Mouse (Mus musculus) kidney, postnatal 0 days (tissue): Measurements from ENCODE around the gene Gm20388. TPM values are rescaled to one million over a fixed set of nuclear protein-coding genes. Genes with fewer than 3 reads are reported as not detected.
A peak's percentile ranks its signal among the peaks of the same experiment; 100 is the strongest.

Experiments
- ATAC-seq: fragments of 200-750 bp; cut with Nextera tagmentation; replicated peaks from 2 replicates; pipeline ENCODE4 v1.8.0; 2017; ENCODE audit warnings: low read depth, moderate number of reproducible peaks, moderate TSS enrichment, moderate library complexity; ENCODE audit not compliant: low FRiP score
- DNase-seq: peaks from one replicate; pipeline ENCODE4 v3.0.0-alpha.2; 2016; ENCODE audit warnings: low spot score
- H3K27ac ChIP-seq: fragments of 300-500 bp; sonication (generic); 2 replicates; pipeline ENCODE4 v1.5.1; 2014; ENCODE audit warnings: mild to moderate bottlenecking
- H3K27me3 ChIP-seq: fragments of 300-500 bp; sonication (generic); 2 replicates; pipeline ENCODE4 v1.6.1; 2014; ENCODE audit warnings: low read length, mixed read lengths; ENCODE audit not compliant: insufficient read depth
- H3K36me3 ChIP-seq: fragments of 300-500 bp; sonication (generic); 2 replicates; pipeline ENCODE4 v1.6.1; 2014; ENCODE audit warnings: low read length, mixed read lengths; ENCODE audit not compliant: insufficient read depth
- H3K4me1 ChIP-seq: fragments of 300-500 bp; sonication (generic); replicated peaks from 2 replicates; pipeline ENCODE4 v1.6.1; 2014; ENCODE audit warnings: antibody characterized with exemption, low read length, mixed read lengths; ENCODE audit not compliant: insufficient read depth
- H3K4me2 ChIP-seq: fragments of 300-500 bp; sonication (generic); 2 replicates; pipeline ENCODE4 v1.6.1; 2014; ENCODE audit warnings: mild to moderate bottlenecking, low read length, moderate library complexity, mixed read lengths
- H3K4me3 ChIP-seq: fragments of 300-500 bp; sonication (generic); replicated peaks from 2 replicates; pipeline ENCODE4 v1.5.1; 2014; ENCODE audit warnings: low read depth, low read length
- H3K9ac ChIP-seq: fragments of 300-500 bp; sonication (generic); 2 replicates; pipeline ENCODE4 v1.6.1; 2014; ENCODE audit warnings: low read depth, low read length
- H3K9me3 ChIP-seq: fragments of 300-500 bp; sonication (generic); replicated peaks from 2 replicates; pipeline ENCODE4 v1.6.1; 2016; ENCODE audit warnings: low read length, inconsistent platforms, mixed read lengths
- CTCF ChIP-seq: IDR thresholded peaks from 2 replicates; pipeline ENCODE4 v1.5.1; 2016; ENCODE audit warnings: antibody characterized with exemption, low read depth, mild to moderate bottlenecking, moderate library complexity
- WGBS: fragments of 180-500 bp; shearing (Covaris S2); extraction: QIAGEN DNeasy Blood & Tissue Kit; methylation state at CpG from one replicate; pipeline ENCODE4 v1.1.7; 2014; 5-methylcytosine and 5-hydroxymethylcytosine counted together
- polyA plus RNA-seq: library from polyadenylated mRNA; unstranded; fragments of >200 nt; fragmentation: Nextera tagmentation; extraction: Ambion mirVana; gene quantifications from 2 replicates; pipeline ENCODE4 v1.2.1, GENCODE M21; 2015

The Gm20388 gene
- polyA plus RNA-seq, 1 experiment from 2014 or later, result not detected

DNA sequence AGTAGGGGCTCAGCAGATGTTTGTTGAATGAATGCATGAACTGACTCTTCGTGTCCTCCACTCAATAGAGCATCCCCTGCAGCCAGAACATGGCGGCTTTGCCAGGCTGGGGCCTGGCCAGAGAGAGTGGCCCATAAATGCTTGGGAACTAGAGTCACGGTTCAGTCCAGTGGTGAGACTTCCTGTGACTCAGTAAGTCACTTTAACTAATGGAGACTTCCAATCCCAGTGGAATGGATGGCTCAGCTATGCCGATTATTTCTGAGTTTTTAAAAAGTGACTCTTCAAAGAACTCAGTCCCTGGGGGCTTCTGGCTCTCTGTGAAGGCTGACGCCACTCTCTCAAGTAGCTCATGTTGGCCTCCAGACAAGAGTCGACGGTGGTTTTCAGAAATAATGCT lies 1285.3 kb downstream of the Gm20388 start:
- Histone ChIP-seq H3K4me1 (peaks cover 27% of the 10 kb centered on the region), H3K9me3 (no peaks in the 10 kb centered on the region), H3K27ac (no peak overlapping the region; the same call in 1 of the 2 replicates), H3K27me3 (no peaks in the 10 kb centered on the region), H3K9ac (no peak overlapping the region), H3K36me3 (no peaks in the 10 kb centered on the region), H3K4me3 (no peak overlapping the region), H3K4me2 (no peak overlapping the region)
- ATAC-seq, result no peak
- TF ChIP-seq CTCF, result no peak
- WGBS, result 67% methylated on average over 7 of the region's 7 CpGs
- DNase-seq, result peak; percentile 40

DNA sequence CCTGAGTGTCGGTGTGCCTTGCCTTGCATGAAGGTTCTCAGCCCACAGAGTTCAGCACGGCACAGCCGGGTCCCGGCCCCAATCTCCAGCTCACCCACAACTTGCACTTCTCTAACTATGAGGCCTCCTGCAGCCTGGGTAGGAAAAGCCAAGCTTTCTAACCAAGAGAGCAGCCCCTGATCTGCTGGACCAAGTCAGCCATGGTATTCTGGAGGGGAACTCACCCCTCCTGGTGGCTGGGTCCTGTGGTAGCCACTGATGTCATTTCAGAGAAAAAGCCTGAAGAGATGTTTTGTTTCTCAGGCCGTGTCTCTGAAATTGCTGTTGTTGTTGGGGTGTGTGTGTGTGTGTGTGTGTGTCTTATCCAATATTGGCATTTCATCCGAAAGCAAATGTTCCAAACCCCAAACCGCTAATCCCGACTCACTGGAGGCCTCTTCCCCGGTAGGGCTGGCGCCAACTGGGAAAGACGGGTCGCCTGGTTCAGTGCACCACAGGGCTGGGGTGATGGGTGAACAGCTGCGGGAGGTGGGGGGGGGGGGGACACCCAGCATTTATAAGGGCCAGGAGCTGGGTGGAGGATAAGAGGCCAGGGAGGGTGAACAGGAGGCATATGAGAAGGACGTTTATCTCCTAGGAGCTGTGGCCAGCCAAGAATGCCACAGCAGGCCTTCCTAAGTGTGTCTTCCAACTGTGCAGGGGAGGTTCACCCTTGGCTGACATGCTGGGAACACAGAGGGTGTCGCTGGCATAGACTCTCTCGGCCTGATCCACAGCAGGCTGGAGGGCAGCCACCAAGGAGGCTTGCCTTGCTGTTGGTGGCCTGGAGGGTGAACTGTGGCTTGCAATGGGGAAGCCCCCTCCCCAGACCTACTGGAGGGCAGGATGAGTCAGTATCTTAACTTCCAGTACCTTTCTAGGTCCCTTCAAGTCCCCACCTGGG lies 1286.4 kb downstream of the Gm20388 start:
- Histone ChIP-seq H3K27ac (no peak overlapping the region; the same call in 1 of the 2 replicates), H3K4me3 (no peak overlapping the region), H3K9ac (no peak overlapping the region), H3K9me3 (no peaks in the 10 kb centered on the region), H3K4me1 (peaks cover 21% of the 10 kb centered on the region), H3K36me3 (no peaks in the 10 kb centered on the region), H3K27me3 (no peaks in the 10 kb centered on the region), H3K4me2 (no peak overlapping the region)
- peak; percentile 48; the same call in 1 of the 2 replicates for TF ChIP-seq CTCF
- 78% methylated on average over 16 of the region's 16 CpGs for WGBS
- DNase-seq, result peak; percentile 62
- no peak for ATAC-seq

DNA sequence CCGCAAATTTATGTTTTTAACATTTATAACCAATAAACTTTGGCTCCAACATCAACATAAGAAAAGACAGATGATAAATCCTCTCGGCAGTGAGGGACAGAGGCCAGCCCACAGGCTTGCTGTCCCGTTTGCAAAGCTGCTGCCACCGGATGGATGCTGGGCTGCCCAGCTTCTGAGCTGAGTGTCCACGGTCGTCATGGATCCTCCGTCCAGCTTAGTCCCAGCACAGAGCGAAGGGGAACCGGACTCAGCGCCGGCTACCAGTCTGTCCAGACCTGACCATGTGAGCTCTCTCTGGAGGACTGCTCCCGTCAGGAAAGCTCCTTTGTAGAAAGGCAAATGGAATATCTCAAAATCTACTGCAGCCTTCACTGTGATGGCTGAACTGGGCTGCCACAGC lies 1289.4 kb downstream of the Gm20388 start:
- Histone ChIP-seq H3K36me3 (no peaks in the 10 kb centered on the region), H3K27ac (peak overlapping the region; percentile 47), H3K4me2 (peak overlapping the region; percentile 30), H3K4me3 (no peak overlapping the region), H3K27me3 (no peaks in the 10 kb centered on the region), H3K4me1 (peaks cover 17% of the 10 kb centered on the region), H3K9me3 (no peaks in the 10 kb centered on the region), H3K9ac (no peak overlapping the region)
- 9% methylated on average over 12 of the region's 12 CpGs for WGBS
- DNase-seq (no peak), ATAC-seq (peak; percentile 23; the same call in 1 of the 2 replicates)
- no peak for TF ChIP-seq CTCF

DNA sequence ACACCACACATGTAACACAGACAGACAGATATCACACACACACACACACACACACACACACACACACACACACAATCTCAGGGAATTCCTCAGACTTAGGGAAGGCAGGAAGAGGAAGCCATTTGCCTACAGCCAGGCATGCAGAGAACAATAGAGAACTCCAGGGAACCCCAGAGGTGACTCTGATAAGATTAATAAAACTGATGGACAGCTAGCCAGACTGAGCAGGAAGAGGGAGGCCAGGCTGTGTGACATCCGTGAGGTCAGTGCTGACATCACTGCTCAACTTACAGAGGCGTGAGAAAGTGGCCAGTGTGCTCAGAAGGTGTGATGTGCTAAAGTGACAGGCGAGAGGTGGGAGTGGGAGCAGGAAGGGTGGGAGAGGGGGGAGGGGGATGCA lies 1290.3 kb downstream of the Gm20388 start:
- ATAC-seq, result peak; percentile 61

DNA sequence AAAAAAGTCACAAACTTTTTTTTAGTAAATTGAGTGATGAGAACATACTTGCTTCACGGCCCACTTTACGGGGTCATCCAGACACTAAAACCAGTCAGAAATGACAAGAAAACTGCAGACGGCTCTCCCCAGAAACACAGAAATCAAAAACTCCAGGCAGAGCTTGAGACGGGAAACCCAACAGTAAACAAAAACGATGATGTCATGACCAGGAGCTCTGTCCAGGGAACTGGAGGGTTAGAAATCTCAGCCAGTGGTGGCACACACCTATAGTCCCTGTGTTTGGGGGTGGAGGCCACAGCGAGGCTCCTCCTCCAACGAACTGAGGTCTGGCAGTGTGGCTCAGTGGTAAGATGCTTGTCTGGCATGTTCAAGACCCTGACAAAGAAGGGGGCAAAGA lies 1291.0 kb downstream of the Gm20388 start:
- H3K4me2 ChIP-seq, result no peak overlapping the region
- no peak overlapping the region; the same call in 1 of the 2 replicates for H3K27ac ChIP-seq
- ATAC-seq (no peak), DNase-seq (peak; percentile 24)
- peaks cover 17% of the 10 kb centered on the region for H3K4me1 ChIP-seq
- H3K9me3 ChIP-seq, result no peaks in the 10 kb centered on the region
- H3K36me3 ChIP-seq, result no peaks in the 10 kb centered on the region
- H3K4me3 ChIP-seq, result no peak overlapping the region
- no peaks in the 10 kb centered on the region for H3K27me3 ChIP-seq
- WGBS, result 54% methylated on average over 7 of the region's 7 CpGs
- H3K9ac ChIP-seq, result no peak overlapping the region
- no peak for TF ChIP-seq CTCF

More for the DNA sequence above, 1290.3 kb downstream of the Gm20388 start:
- 50% methylated on average over 3 of the region's 3 CpGs for WGBS
- TF ChIP-seq CTCF, result no peak
- H3K9ac ChIP-seq, result no peak overlapping the region
- peak; percentile 87 for DNase-seq
- H3K27ac ChIP-seq, result peak overlapping the region; percentile 47
- no peaks in the 10 kb centered on the region for H3K36me3 ChIP-seq
- H3K27me3 ChIP-seq, result no peaks in the 10 kb centered on the region
- peaks cover 17% of the 10 kb centered on the region for H3K4me1 ChIP-seq
- no peak overlapping the region for H3K4me3 ChIP-seq
- H3K9me3 ChIP-seq, result no peaks in the 10 kb centered on the region
- no peak overlapping the region for H3K4me2 ChIP-seq

DNA sequence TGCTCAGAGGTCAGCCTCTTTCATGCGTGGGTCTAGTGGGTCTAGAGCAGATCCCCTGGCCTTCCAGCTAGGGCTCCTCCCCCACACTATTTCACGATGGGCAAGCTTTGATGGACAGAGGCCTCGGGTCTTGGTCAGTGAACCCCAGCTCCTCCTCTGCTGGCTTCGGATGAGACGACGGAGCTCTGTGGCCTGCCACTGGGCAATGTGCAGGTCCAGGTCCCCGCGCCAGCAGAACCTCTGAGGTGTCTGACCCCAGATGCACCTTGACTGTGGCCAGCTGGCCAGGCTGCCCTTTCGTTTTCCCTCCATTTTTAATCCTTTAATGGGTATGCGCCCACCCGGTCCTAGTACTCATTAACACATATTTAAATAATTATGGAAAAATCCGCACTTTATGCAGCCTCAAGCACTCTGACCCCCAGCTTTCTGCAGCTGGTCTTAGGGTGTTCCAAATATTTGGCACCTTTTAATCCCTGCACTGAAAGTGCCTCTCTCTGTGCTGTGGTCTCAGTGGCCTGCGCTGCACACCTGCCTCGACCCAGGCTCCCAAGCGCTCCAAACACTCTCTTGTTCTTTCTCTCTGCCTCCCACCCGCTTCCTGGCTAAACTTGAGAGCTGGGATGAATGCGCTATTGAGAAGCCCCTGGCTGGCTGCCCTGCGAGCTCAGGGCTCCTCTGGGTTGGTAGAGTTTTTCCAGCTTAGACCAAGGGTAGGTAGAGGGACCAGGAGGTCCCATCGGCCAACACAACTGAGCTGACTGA lies 1293.2 kb downstream of the Gm20388 start:
- H3K9ac ChIP-seq, result no peak overlapping the region
- no peak overlapping the region for H3K4me2 ChIP-seq
- H3K27me3 ChIP-seq, result no peaks in the 10 kb centered on the region
- no peaks in the 10 kb centered on the region for H3K36me3 ChIP-seq
- DNase-seq, result peak; percentile 33
- peaks cover 17% of the 10 kb centered on the region for H3K4me1 ChIP-seq
- WGBS, result 57% methylated on average over 19 of the region's 19 CpGs
- TF ChIP-seq CTCF, result no peak
- H3K27ac ChIP-seq, result no peak overlapping the region
- no peak overlapping the region for H3K4me3 ChIP-seq
- no peak for ATAC-seq
- H3K9me3 ChIP-seq, result no peaks in the 10 kb centered on the region
